Mouse (Mus musculus) adrenal gland, adult 2 months (tissue): ENCODE data around the gene Necab2. TPM values are rescaled to one million over a fixed set of nuclear protein-coding genes. Genes with fewer than 3 reads are reported as not detected.

Experiments used
- DNase-seq: peaks from one replicate; pipeline ENCODE4 v3.0.0; 2021
- long read RNA-seq: library from polyadenylated mRNA; stranded (forward); transcript quantifications from one replicate; pipeline ENCODE4 v2.0.0, GENCODE M21; 2021
- polyA plus RNA-seq: library from polyadenylated mRNA; depleted of rRNA; stranded (reverse); fragments of >200 nt; gene quantifications from 2 replicates; pipeline ENCODE4 v1.2.3, GENCODE M21; 2012; rRNA removed
- total RNA-seq, 2 experiments: library from RNA; stranded (reverse); gene quantifications; 2 replicates each; pipeline ENCODE4 v1.2.3; 2021

The Necab2 gene
- total RNA-seq: 1 to 10 TPM; 6.5 to 8.2 TPM
- polyA plus RNA-seq: 6.8 and 8.4 TPM in 2 replicates
- long read RNA-seq, transcript Necab2-201 (13 exons, 1,976 nt): major isoform, 15 of 16 reads
- long read RNA-seq, partial matches to known transcripts: 0 of 16 reads
- long read RNA-seq, other reads (novel, unspliced or antisense): 1 of 16 reads

DNA sequence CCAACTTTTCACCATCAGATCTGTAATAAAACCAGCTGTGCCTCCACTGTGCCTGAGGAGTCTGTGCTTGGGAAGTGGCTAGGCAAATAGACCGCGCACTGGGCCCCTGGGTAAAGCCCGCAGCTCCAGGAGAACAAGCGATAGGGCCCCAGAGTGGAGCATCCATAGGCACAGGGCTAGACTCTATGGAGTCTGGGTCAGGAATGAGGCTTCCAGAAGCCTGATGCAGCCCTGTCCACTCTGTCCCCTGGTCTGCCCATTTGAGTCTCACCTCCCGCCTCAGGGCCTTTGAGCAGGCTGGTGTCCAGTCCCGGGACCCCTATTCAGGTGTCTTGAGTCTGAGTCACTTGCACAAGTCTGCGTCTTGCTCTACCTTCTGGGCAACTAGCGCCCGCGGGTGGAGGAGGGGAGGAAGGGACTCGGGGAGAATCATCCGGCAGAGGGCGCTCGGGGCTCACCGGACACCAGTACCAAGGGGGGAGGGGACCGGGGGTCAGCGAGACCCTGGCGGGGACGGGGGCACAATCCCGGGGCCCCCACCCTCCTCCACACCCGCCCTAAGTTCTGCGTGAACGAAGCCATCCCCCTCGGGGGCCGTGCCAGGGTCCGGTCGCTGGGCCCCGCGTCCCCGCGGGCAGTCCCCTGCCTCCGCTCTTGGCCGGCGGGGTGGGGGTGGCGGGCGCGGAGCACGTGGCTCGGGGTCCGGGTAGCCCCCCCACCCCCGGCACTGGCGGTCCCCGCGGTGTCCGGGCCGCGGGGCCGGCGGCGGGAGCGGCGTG lies at the start of gene Necab2:
Gene Necab2 (plus strand): TSS at position 509 of the 779 bp plus-strand sequence.
- DNase-seq: peak; percentile 92

- no peak for DNase-seq
Measured at GRCm38 (mm10) chr8:119398558-119398957, 48.0 kb upstream of the Necab2 start.

DNA sequence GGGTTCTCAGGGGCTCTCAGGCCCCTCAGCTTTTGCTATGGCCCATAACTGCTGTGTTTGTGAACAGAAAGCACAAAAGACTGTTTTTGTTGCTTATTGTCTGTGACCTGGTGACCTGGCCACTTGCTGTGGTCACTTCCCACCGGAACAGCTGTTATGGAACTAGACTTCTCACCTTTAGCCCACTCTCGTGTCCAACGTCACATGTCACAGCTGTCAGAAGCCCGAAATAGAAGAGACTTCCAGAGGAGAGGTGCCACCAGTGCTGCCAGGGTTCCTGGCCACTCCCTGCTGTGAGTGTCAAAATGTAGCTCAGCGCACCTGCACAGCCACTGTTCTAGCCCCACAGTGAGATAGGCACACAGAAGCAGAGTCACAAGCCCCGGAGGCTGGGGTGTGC lies 47.3 kb upstream of the Necab2 start:
- no peak for DNase-seq

GRCm38 (mm10) chr8:119400122-119400671 lies 46.3 kb upstream of the Necab2 start:
- no peak for DNase-seq

- no peak for DNase-seq
Measured at GRCm38 (mm10) chr8:119400904-119401303, 45.6 kb upstream of the Necab2 start.

DNA sequence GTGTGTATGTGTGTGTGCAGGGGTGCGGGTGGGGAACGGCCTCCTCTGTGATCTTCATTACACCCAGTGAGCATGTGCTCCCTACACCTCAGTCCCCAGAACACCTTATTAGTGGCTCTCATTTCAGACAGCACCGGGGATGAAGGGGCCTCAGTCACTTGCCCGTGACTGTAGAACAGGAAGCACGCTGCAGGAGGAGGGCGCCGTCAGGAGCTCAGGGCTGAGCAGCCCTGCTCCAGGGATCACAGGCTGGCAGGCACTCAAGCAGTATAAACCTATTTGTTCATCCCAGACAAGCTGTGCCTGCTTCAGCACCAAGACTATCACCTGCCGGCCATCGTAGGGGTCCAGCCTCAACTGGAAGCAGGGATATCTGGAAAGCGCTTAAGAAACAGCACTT lies 42.6 kb upstream of the Necab2 start:
- DNase-seq: no peak

GRCm38 (mm10) chr8:119404648-119405047 lies 41.9 kb upstream of the Necab2 start:
- no peak for DNase-seq

GRCm38 (mm10) chr8:119408311-119408710 lies 38.2 kb upstream of the Necab2 start:
- DNase-seq: no peak

GRCm38 (mm10) chr8:119412037-119412734 lies 34.3 kb upstream of the Necab2 start:
- no peak for DNase-seq

GRCm38 (mm10) chr8:119412735-119413498 lies 33.6 kb upstream of the Necab2 start:
- peak; percentile 86 for DNase-seq

DNA sequence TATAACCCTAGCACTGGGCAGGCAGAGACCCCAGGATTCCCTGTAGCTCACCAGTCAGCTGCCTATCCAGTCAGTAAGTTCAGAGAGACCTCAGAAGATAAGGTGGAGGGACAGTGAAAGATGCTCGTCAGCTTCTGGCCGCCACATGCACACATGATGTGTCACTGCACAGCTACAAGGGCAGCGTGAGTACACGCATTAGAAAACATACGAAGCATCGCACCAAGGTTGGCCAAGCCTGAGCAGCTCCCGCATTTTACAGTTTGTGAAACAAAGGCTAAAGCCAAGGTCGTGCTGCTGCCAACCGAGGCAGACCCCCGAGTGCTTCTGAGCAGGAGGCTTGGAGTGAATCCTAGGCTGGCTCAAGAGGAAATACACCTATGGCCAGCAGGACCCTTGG lies 32.9 kb upstream of the Necab2 start:
- DNase-seq: peak; percentile 66

GRCm38 (mm10) chr8:119420318-119420717 lies 26.2 kb upstream of the Necab2 start:
- no peak for DNase-seq

DNA sequence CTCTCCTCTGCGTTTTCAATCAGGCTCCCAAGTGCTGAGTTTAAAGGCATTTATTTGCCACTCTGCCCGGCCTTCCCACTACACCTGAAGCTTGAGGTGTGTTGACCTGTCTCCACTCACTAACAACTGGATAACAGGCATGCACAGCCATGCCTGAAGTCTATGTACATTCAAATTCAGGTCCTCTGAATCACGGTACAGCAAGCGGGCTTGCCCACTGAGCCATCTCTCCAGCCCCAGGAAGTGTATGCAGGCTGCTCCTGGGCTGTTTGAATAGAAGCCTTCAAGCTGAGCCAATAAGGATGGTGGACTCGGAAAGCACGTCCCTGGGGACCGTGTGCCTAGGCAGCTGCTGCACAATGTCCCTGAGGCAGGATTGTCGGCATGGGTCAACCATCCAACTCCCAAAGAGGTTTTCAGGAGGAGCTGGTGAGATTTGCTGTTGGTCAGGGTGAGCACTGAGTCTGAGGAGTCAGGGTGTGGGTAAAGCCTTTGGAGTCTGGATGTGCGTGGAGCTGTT lies 24.9 kb upstream of the Necab2 start:
- no peak for DNase-seq

DNA sequence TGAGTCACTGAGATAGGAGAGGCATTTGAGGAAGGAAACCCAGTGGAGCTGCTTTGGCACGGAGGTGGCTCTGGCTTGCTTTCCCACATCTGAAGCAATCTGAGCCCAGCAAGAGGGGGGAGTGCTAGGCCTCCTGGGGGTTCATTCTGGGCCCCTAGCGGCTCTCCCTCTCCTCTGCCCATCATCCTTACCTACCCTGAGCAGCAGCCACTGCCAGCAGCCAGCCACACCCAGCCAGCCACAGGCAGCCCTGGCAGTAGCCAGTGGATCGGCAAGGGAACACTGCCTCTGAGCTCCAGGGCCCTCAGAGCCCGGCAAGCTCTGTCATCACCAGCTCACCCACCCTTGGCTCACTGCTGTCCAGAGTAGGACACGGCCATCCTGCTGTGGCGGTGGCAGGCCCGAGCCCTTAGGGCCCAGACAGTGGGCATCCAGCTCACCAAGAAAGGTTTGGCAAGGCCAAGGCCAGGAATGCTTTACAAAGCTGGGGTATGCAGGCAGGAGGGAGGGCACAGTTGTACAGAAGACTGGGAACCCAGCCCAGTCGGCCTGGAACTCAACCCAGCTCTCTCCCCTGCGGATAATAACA lies 24.3 kb upstream of the Necab2 start:
- peak; percentile 80 for DNase-seq

GRCm38 (mm10) chr8:119423631-119424141 lies 22.8 kb upstream of the Necab2 start:
- DNase-seq: peak; percentile 79

- DNase-seq: no peak
Measured at GRCm38 (mm10) chr8:119424199-119424733, 22.3 kb upstream of the Necab2 start.

DNA sequence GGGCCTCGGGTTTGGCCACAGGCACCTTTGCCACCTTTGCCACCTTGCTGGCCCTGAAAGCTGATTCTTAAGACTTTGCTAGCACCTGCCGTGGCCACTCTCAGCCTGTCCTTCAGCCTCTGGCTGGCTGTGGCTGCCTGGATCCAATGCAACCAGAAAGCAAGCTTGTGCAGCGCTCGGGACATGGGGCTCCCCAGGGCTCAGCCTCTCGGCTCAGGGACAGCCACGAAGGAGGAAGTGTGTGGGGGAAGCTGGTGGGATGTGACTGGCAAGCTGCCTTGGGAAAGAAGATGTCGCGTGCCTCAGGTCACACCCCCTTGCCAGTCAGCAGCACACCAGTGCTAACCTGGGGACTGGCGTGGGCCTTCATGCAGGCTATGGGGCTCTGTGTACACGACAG lies 21.8 kb upstream of the Necab2 start:
- DNase-seq: peak; percentile 64

- DNase-seq: peak; percentile 94
Measured at GRCm38 (mm10) chr8:119425533-119425932, 21.0 kb upstream of the Necab2 start.

DNA sequence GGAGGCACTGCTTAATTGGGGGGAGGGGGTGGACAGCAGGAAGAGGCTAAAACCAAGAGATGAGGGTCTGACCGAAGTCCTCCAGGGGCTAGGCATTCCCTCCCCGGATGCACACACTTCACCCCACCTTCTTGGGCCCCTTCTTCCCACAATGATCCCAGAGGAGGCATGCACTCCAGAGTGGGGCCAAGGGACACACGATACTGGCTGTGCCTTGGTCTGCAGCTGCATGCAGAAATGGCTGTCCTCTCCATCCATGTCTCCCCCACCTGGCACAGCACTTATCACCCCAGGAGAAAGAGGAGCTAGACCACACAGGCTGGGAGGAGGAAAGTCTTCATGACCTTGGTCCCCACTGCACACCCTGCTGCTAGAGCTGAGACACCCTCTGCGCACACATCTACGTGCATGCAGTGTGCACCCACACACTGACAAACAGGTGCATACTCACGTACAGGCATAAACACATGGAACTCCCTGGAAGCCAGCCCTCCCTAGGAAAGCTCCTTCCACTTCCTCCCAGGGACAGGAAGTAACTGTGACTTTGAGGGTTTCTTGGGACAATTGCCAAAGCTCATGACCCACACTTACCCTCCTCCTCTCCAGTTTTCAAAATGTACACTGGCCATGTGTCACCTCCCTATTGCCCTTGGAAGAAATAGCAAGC lies 20.3 kb upstream of the Necab2 start:
- DNase-seq: peak; percentile 83

DNA sequence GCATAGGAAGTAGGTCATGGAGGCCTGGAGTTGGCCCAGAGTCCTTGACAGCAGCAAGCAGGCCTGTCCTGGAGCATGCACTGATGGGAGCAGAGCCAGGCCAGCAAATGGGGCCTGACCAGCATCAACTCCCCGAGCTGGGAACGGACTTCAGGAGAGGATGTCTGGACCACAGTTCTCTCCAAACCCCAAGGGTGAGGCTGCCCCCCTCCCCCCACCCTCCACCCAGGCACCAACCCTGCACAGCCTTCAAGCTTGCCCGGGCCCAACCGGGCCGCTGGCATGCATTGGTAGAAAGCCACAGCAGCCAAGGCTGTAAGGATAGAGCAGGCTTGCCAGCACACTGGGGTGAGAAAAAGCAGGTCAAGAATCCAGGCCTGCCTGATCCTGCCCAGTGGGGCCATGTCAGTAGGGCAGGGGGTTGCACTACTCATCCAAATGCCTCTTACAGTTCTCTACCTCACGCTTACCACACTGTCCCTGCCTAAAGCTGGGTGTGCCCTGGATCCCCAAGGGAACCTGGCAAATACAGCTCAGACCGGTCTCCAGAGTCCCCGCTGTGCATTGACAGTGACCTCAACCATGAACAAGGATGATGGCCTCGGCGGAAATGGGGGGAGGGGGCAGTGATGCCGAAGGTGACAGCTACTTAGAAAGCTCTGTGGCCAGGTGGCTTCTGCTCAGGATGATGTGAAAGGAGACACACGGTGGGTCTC lies 18.7 kb upstream of the Necab2 start:
- DNase-seq: peak; percentile 81
